Mouse (Mus musculus): ENCODE results near the gene Agbl2.

The Agbl2 gene

DNA sequence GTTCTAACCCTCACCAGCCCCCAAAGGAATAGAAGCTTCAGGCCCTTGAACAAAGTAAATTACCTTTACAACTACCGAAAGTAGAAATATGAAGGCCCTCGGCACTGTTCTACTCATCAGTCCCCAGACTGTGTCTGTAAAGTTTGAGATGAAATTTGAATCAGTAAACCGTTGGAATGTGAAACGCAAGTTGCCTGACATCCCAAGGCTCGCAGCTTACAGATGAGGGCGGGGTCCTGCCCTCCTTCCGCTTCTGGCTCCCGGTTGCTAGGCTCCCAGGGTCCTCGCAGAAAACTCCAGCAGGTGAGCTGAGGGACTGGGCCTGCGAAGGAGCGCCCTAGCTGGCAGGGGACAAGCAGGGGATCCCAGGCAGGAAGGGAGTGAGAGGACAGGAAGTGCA lies at the start of gene Agbl2:
Gene Agbl2, plus strand, starts transcription at position 270 of the 400 bp plus-strand sequence.
- DNase-seq (ENCODE audit: low read depth, low spot score) = no peak

DNA sequence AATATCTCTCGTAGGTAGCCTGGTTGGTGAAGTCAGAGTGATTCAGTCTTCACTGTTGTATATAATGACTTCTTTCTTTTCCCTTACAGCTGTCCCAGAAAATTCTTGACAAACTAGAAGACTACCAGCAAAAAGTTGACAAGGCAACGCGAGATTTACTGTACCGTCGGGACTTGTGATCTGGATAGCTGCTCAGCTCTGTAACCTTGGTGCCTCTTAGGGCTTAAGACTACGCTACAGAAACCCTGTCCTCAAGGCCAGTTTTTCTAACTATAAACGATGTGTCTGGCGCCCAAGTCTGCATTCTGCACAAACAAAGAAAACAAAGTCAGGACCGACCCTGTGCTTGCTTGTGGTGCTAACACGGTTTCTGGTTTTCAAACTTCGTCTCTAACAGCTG lies 47.2 kb upstream of the Agbl2 start:
- no peak for DNase-seq (ENCODE audit: low read depth, low spot score)

DNA sequence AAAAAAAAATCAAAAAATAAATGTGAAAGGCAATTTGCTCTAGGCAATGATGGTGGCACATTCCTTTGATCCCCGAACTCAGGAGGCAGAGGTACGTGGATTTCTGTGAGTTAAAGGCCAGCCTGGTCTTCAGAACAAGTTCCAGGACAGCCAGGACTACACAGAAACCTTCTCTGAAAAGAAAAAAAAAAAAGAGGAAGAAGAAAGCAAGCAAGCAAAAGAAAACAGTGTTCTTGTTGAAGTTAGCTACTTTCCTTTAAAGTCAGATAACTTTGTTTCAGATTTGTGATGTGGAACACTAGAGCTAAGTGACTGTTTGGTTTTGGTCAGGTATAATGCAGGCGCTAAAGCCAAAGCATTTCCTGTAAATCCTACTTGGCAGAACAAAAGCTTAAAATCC lies 43.7 kb upstream of the Agbl2 start:
- DNase-seq (ENCODE audit: low read depth, low spot score) = no peak

DNA sequence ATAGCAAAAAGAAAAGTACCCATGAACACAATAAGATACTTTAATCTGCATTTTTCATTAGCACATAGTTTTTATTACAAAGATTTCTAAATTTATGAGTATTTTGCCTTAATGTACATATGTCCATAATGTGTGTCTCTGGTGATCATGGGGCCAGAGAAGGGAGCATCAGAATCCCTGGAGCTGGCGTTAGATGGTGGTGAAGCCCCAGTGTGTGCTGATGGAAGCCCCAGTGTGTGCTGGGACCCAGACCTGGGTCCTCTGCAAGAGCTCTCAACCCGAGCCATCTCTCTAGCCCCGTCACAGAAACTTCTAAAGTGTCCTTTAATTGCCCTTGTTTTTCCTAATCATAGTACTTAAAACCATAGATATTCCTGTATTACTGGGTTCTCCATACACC lies 43.2 kb upstream of the Agbl2 start:
- no peak for DNase-seq (ENCODE audit: low read depth, low spot score)

DNA sequence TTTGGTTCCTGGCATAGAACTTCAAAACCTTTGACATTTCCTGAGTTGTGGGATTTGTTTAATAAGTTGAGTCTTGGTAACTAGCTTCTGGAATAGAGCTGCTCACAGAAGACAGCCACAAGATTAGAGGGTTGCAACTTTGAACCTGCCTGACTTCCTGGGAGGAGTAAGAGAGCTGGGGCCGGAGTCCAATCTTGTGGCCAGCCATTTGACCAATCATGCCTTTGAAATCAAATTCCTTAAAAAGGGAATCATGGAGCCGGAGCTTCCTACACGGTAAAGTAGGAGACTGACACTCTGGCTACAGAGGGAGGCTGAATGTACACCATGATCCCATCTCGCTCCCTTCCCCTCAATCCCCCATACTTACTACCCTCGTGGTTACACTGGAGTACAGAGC lies 42.6 kb upstream of the Agbl2 start:
- no peak for DNase-seq (ENCODE audit: low read depth, low spot score)

DNA sequence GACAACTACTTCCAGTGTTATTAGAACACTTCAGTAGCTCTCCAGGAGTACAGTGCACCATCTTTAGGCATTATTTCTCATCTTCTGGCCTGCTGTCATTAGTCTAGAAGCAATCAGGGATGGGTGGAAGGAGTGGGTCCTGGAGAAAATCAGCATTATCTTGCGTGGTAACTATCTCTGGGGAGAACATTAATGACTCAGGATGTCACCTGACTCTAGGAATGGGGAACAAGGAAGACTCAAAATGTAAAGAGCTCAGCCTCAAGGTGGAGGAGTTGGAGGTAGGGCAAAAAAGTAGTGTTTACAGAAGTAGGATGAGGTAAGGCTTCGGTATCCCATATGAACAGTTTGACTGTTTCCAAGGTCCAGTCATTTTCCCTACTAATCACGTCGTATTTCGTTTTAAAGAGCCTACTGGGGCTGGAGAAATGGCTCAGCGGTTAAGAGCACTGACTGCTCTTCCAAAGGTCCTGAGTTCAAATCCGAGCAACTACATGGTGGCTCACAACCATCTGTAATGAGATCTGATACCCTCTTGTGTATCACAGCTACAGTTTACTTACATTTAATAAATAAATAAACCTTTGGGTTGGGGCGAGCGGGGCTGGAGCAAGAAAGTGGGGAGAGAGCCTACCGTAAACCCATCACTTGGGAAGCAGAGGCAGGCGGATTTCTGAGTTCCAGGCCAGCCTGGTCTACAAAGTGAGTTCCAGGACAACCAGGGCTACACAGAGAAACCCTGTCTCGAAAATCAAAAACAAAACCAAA lies 38.1 kb upstream of the Agbl2 start:
- no peak for DNase-seq (ENCODE audit: low read depth, low spot score)

DNA sequence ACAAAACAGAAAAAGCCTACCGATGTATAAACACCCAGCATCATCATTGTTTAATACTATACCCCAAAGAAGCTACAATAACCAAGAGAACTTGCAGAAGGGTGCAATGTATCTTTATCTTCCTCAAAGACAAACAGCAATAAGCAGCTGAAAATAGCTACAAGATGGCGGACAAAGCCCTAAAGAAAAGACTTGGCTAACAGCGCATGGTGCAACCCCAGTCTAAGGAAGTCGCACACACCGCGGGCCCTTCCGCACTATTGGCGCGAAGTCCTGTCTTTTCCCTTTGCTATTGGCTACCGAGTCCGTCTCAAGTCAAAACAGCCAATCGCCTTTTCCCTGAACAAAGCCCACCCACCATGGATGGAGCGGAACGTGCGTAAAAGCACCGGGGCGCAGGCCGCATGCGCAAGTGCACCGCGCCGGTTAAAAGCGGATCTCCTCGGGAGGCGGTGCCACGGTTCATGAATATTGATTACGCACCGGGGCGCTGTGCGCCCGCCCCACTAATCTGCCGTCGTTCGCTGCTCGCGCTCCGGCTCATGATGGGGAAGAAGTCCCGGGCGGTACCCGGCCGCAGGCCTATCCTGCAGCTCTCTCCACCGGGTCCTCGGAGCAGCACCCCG lies 37.4 kb upstream of the Agbl2 start, which contains the start of gene Fnbp4:
Gene Fnbp4, plus strand, starts transcription at position 318 of the 626 bp plus-strand sequence.
- DNase-seq (ENCODE audit: low read depth, low spot score) = peak; percentile 99

DNA sequence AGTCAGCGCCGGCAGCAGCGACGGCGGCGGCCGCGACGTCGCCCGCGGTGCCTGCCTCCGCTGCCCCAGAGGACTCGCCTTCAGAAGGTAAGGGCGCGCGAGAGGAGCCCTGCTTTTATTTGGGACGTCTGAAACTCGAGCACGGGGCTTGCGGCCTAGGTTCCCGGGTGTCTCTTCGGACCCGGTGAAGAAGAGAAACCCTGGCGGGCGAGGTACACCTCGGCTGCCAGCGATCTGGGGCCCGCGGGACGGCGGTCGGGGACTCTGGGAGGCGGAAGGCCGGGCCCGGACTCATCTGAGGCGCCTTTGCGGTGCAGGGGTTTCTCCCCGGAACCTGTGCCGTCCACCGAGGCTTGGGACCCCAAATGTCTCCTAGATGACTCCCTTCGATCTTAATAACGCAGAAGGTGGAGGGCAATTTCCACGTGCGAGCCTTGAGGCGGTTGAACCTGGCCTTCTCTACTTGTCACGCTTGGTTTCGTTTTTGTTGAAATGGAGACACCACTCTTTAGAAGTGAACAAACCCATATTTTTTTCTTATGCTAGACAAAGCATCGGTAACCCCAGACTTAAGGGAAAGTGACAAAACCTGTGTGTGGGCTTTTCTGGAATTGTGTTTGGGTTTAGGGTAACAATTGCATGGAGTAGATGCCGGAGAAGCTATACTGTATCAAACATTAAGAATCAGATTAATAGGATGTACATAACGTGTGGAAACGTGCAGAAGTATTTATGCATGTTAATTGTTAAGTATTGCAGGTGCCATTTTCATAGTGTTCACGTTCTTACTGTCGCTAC lies 36.6 kb upstream of the Agbl2 start:
- no peak for DNase-seq (ENCODE audit: low read depth, low spot score)

DNA sequence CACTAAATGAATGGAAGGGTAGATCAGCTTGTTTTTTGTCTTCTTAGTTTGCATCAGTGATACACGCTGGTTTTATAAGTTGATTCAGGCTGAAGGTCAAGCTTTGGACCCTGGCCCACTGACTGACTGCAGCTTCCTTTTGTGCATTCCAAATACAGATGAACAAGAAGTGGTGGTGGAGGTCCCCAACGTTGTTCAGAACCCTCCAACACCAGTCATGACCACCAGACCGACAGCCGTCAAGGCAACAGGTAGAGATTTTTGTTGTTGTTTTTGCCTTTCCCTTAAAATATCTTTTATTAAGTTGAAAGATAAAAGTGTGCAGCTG lies 36.0 kb upstream of the Agbl2 start:
- no peak for DNase-seq (ENCODE audit: low read depth, low spot score)

DNA sequence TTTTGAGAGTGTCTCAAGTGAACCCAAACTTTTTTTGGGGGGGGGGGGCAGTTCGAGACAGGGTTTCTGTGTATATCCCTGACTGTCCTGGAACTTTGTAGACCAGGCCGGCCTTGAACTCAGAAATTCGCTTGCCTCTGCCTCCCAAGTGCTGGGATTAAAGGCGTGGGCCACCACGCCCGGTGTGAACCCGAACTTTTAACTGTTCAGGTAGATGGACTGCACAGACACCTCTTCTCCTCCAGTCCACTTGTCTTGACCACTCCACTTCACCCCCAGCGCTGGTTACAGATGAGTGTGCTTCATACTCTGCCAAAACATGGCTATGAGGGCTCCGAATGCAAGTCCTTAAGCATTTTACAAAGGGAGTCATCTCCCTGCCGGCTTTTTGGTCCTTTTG lies 35.4 kb upstream of the Agbl2 start:
- no peak for DNase-seq (ENCODE audit: low read depth, low spot score)

DNA sequence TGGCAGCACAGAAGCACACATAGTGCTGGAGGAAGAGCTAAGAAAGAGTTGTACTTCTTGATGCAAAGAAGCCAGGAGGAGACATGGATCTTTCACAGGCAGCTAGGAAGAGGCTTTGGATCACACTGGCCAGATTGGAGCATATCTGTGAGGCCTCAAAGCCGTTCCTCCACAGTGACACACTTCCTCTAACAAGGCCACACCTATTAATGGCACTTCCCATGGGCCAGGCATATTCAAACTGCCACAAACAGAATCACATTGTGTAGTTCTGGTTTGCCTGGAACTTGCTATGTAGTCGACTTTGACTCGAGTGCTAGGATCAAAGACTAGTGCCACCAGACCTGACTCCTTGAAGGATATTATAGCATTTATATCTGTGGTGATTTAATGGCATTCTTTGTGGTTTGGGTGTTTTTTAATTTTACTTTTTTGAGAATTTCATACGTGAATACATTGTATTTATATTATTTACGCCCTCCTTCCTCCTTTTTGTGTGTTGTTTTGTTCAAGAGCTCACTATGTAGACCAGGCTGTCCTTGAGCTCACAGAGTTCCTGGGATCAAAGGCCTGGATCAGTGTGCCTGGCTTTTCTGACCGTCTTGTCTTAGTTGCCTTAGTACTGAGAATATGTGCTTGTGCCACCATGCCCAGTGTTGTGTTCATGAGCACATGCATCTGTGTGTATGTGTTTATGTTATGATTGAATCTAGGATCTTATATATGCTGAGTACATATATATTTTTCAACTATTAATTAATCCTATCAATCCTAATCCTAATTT lies 32.7 kb upstream of the Agbl2 start:
- no peak for DNase-seq (ENCODE audit: low read depth, low spot score)

DNA sequence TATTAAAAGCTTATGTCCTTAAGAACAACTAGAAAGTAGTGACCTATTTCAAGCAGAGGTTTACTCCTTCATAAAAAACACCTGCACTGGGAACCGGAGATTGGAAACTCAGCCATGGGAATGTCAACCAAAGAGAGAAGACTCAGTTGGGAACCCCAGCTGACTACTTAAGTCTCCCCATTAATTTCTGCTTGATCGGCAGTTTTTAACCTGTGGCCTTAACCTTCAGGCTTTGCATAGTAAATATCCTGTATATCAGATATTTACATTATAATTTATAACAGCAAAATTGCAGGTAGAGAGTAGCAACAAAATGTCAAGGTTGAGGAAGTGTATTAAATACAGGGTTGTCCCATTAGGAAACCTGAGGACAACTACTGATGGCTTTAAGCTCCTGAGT lies 29.0 kb upstream of the Agbl2 start:
- DNase-seq (ENCODE audit: low read depth, low spot score) = no peak

DNA sequence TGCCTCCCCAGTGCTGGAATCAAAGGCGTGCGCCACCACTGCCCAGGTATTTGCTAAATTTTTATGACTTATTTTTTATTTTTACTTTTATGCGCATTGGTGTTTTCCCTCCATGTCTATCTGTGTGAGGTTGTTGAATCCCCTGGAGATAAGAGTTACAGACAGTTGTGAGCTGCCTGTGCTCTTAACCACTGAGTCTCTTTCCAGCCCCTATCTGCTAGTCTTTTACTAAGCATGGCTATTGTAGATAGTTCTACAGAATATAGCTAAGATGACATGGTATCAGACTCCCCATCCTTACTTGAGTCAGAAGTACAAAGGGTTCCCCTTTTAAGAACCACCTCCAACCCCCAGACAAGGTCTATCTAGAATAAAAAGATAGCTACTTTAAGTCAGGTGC lies 28.3 kb upstream of the Agbl2 start:
- no peak for DNase-seq (ENCODE audit: low read depth, low spot score)

DNA sequence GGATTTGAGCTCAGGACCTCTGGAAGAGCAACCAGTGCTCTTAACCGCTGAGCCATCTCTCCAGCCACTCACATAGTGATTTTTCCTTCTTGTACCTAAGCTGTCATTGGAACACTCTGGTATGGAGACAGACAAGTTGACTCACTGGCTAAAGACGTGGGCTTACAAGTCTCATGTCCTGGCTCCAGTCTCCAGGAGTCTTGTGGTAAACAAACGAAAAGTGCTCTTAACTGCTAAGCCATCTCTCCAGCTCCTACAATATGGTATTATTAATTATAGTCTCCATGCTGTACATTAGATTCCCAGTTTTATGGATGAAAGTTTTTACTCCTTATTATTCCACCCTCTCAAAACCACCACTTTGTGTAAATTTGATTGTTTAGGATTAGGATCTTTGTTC lies 17.4 kb upstream of the Agbl2 start:
- DNase-seq (ENCODE audit: low read depth, low spot score) = no peak

DNA sequence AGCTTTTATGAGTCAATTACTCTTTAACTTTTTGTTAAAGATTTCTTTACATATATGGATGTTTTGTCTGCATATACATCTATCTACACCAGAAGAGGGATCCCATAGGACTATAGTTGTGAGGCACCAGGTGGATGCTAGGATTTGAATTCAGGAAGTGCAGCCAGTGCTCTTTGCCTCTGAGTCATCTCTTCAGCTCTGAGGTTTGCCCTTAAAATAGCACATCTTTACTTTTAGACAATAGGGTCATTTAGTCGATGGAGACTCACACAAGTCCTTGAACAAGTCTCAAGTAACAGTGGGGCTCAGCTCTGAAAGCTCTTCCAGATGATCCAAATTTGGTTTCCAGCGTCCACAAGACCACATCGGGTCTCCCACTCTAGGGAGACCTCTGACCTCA lies 1.2 kb upstream of the Agbl2 start:
- no peak for DNase-seq (ENCODE audit: low read depth, low spot score)

DNA sequence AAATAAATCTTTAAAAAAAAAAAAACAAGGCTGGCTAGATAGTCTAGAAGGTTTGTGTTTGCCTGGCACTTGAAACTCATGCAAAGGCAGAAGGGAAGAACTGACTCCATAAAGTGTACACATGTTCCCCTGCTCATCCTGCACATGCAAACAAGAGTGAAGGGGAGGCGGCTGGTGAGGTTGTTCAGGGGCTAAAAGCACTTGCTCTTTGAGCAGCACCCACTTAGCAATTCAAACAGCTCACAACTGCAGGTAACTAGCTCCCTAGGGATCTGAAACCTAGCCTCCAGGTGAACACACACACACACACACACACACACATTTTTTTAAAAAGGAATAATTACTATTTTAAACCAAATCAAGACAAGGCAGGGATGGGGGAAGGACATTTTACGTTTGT lies 589 bp upstream of the Agbl2 start:
- DNase-seq (ENCODE audit: low read depth, low spot score) = no peak

DNA sequence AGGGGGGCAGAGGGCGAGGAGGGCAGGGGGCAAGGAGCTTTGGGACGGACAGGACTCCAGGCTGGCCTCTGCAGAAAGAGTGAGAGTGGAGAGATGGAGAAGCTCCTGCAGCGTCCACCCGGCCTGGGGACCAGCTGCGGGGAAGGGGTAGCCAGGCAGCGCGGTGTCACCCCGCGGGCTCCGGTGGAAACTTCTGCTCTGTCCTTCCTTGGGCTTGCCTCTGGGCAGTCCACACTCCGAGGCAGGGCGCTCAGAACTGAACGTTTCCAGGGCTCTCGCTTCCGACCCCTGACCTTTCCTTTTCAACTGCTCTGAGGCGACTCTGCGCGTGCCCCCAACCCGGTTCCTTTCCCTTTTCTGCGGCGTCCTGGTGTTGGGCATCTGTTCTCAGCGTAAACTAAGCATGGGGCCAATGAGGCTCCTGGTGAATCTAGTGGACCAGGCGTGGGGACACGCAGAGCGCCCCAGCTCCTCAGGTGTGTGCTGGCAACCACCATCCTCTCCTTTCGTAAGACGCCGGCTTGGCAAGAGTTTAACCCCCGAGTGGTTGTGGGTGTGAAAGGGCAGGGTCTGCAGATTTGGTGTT lies 467 bp downstream of the Agbl2 start:
- DNase-seq (ENCODE audit: low read depth, low spot score) = no peak

DNA sequence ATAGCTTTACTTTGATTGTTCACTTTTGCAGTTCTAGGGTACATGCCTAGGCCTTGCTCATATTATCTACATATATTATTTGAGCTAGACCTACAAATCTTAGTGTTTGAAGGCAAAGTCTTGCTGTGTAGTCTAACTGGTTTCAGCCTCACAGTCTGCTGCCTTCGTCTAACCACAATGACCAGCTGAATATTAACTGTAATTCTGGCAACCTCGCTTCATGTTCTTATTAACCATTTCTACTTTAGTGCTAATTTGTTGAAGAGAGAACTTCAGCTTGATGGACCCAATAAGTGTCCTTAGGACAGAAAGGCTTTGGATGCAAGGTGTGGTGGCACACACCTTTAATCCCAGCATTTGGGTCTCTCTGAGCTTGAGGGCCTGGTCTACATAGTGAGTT lies 5.6 kb downstream of the Agbl2 start:
- no peak for DNase-seq (ENCODE audit: low read depth, low spot score)

DNA sequence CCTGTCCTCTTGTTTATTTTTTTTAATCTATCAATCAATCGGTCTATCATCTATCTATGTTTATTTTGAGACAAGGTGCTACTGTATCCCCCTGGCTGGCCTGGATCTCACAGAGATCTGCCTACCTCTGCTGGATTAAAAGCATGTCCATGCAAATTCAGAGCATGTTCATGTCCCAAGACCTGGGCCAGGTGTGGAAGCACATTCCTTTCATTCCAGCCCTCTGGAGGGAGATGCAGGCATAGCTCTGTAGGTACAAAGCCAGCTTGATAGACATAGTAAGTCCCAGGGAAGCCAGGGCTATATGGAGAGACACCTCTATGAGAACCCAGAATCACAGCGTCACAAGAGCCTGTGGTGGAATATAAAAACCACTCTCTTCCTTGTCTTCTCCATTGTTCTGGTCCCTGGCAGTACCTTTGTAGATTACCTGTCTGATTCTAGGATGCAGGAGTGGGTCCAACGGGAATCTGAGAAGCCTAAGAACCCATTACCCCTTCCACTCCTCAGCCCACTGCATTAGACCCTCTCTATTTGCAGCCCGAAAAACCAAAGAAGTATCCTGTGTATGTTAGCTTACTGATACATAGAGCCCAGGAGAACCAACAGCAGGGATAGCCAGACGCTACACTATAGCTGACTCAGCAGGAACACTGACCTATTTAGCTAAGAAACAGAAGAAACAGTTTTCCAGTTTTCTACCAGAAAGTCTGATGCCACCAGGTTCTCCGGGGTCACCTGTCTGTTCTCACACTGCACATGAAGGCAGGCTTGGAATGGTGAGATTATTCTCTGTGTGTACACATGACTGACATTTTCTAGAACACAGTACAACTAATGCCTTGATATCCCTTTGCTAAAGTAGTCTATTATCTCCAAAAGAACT lies 26.0 kb downstream of the Agbl2 start:
- DNase-seq (ENCODE audit: low read depth, low spot score) = no peak

DNA sequence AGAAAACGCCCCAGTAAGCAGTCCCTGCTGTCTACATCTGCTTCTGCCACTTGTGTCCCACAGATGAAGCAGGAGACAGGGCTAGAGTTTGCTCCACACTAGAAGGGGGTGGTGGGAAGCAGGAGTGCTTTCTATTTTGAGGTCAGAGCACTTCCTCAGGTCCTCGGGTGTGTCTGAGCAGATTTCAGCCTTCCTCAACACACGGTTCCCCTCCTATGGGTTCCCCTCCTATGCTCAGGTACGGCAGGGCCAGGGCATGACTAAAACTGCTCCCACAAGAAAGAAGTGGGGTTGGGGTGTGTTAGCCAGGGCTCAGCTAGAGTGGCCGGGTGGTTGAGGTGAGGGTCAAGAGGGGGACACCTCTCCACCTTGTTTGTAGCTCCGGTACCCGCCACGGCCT lies 28.2 kb downstream of the Agbl2 start:
- no peak for DNase-seq (ENCODE audit: low read depth, low spot score)

DNA sequence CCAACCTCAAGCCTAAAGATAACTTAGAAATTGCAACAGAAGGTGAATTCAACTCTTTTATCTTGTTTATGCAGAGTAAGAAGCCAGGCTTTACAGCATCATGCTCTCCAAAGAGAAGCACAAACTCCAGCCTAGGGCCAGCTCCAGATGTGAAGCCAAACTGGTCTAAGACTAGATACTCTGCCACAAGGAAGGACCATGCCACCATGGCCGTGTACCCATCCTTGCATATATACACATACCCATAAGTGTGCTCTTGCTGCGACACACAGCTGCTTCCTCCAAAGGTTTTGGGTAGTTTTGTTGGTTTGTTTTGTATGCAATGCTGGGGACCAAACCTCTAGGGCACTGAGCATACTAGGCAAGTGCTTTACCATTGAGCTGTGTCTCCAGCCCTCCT lies 32.7 kb downstream of the Agbl2 start:
- no peak for DNase-seq (ENCODE audit: low read depth, low spot score)
